Mouse (Mus musculus): Measurements from ENCODE around the gene 2010300C02Rik. TPM values are rescaled to one million over a fixed set of nuclear protein-coding genes. Genes with fewer than 3 reads are reported as not detected.

Gene 2010300C02Rik
- total RNA-seq, 2 experiments from 2014 or later = 2.3 to 2.4 TPM

- no peak for DNase-seq
These were observed 52.5 kb downstream of the 2010300C02Rik start for GRCm38 (mm10) chr1:37667386-37667785.

DNA sequence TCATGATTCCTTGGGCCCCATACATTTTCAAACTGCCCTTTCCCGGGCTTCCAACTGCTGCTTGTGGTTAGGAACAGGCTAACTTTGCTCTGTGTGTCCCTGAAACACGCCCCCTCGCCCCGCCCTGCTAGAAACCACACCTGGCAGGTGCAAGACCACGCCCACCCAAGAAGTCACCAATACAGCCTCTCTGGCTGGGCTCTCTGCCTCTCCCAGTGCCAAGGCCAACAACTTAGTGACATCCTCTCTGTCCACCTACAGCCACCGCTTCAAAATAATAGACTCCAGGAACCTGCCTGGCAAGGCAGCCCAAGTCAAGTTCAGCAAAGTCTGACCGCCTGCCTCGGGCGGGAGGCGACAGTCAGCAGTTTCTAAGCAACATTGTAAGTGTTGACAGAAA is 53.3 kb downstream of the 2010300C02Rik start:
- DNase-seq = no peak

DNA sequence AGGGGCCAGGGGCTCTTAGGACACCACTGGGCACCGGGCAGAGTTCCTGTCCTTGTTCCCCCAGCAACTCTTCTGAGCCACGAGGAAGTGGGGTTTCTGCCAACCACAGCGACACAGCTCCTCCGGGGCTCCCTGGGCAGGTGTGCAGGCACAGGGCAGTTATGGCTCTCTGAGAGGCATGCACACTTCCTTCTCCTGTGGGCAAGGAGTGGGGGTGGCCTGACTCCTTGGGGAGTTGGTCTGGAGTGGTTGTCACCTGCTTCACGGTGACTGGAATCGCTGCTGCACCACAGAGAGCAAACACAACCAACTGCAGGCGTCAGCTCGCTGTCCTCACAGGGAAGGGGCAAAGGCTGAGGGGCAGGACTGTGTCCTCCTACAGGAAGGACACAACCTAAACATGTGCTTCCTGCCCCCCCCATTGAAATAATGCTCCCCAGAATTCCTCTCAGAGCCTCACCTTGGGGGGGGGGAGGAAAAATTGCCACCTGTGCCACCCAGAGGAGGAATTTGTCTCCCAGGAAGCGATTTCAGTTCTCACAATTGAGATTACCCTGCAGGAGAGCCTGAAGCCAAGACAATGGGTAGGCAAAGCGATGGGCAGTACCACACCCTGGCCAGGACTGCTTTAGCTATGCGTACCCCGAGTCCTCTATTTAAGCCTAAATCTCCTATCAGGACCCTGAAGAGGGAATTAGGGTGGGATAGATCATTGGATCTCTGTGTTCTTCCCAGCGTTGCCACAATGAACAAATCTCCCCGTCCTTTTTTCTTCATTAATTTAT is 54.2 kb downstream of the 2010300C02Rik start:
- DNase-seq = no peak

DNA sequence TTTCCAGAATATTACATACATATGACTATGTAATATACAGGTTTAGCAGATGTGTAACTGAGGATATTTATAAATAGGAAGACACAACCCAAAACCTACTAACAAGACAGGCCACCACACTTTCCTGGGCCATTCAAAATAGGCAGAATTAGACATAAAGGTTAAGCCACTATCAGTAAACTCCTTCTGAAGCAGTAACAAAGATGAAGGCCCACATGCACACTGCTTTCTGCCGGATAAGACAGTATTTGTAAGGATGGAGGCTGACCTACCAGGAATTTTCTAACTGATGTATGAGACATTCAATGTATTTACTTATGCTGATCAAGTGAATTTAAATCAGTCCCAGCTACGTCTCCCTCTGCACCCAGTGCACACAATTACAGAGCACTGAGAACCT is 55.4 kb downstream of the 2010300C02Rik start:
- DNase-seq = no peak

- no peak for DNase-seq
These were observed 56.3 kb downstream of the 2010300C02Rik start for GRCm38 (mm10) chr1:37663606-37664005.

DNA sequence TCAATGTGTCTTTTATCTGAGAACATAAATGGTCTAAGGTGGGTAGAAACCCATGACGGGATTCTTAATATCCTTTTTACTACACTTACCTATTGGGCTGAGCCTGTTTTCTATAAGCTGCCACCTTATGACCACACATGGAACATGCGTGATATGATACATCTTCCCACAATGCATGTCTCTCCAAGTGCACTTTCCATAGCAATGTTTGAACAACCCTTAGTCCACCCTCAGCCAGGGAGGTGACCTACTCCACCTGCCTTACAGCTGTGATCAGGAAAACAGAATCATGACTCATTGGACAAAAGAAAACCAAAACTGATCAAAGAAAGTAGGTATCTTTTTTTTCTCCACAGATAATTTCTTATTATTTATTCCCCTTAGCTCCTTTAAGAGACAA is 63.9 kb downstream of the 2010300C02Rik start:
- DNase-seq = no peak

- no peak for DNase-seq
These were observed 65.9 kb downstream of the 2010300C02Rik start for GRCm38 (mm10) chr1:37653992-37654391.

DNA sequence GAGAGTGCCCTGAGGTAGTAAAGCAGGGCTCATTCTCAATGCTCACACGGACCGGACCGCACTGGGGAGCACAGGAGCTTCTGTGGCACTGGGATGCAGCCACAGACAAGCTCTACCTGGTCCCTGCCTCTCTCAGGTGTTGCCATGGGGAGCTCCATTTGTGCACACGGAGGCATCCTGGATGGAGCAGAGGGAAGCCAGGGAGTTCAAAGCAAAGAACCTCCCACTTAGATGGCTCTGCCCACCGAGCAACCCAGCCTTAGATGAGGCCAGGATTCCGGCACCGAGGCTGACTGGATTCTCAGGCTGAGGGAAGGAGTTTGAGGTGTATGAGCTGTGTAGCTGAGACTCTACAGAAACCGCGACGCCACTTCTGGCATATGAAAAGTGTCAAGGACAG is 72.8 kb downstream of the 2010300C02Rik start:
- no peak for DNase-seq

GRCm38 (mm10) chr1:37644501-37644900 is 75.4 kb downstream of the 2010300C02Rik start:
- DNase-seq = no peak

GRCm38 (mm10) chr1:37643794-37644365 is 76.0 kb downstream of the 2010300C02Rik start:
- DNase-seq = no peak

DNA sequence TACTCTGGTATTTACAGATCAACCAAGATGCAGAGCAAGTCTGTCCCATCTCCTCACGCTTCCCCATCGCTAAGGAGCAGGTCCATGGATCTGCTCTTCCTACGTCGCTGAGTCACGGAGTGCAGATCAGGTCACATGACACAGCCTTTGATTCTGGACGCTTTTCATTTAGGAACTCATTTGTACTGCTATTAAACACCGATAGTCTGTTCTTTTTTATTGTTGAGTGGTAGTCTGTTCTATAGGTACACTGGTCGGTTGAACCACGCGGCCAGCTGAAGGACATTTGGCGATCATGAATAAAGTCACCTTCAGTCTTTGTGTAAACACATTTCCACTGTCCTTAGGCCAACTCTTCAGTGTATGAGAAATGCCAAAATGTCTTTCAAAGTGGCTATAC is 78.5 kb downstream of the 2010300C02Rik start:
- DNase-seq = no peak

DNA sequence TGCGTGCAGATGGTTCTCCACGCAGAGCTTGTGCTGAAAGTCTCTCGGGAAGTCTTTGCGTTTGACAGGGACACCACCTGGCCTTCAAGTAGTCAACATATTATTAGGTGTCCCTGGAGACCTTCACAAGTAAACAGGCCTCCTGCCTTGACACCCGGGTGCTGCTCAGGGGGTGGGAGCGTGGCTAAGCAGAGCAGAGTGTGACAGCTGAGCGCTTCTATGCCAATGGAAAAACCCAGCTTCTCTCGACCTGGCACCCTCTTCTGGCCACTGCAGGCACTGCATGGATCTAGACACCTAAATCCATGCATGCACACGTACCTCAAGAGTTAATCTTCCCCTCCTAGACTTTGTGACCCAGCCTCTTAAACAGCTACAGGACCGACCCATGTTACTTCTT is 80.8 kb downstream of the 2010300C02Rik start:
- peak; percentile 83 for DNase-seq

DNA sequence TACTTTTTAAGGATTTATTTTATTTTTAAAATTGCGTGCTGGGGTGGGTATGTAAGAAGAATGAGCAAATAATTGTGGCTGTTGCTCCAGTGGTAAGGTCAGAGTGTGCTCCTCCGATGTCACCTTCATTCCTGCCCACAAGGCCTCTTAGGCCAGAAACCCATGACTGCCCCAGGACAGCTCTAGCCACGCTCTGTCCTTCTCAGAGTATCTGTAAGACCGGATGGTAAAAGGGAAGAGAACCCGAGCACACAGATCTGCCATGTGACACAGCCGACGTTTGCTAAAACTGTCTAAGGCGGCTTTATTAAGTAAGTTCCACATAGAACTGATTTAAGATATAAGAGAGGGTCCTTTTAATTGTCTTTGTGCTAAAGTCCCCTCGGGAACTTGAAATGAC is 81.3 kb downstream of the 2010300C02Rik start:
- DNase-seq = no peak

GRCm38 (mm10) chr1:37637571-37637970 is 82.3 kb downstream of the 2010300C02Rik start:
- DNase-seq = no peak

DNA sequence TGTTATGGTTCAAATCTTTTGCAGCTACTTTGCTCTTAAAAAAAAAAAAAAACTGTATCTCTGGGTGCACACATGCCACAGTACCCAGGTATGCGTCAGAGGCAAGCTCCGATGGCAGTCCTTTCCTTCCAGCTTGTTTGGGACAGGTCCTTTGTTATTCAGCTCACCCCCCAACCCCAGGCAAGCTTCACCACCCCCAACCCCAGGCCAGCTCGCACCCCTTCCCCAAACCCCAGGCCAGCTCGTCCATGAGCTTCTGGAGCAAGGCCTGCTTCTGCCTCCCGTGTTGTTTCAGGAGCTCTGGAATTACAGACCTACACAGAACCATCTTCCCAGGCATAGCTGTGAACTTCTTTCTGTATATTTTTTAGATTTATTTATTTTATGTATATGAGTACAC is 83.1 kb downstream of the 2010300C02Rik start:
- DNase-seq = no peak

GRCm38 (mm10) chr1:37636169-37636568 is 83.7 kb downstream of the 2010300C02Rik start:
- peak; percentile 35 to 46 for DNase-seq

- DNase-seq = no peak
These were observed 84.2 kb downstream of the 2010300C02Rik start for GRCm38 (mm10) chr1:37635716-37636115.

DNA sequence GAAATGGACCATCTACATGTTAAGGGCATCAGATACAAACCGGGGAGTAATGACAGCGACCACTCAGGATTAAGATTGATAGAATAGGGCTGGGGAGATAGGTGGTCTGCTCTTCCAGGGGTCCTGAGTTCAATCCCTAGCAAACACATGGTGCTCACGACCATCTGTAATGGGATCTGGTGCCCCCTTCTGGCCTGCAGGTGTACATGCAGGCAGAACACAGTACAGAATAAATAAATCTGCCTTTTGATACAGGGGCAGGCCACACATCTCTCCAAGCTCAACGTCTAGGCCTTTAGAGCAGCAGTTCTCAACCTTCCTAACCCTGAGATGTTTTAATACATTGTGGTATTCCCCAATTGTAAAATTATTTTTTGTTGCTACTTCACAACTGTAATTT is 85.2 kb downstream of the 2010300C02Rik start:
- DNase-seq = peak; percentile 43 to 66

- DNase-seq = no peak
These were observed 86.4 kb downstream of the 2010300C02Rik start for GRCm38 (mm10) chr1:37633516-37633915.

DNA sequence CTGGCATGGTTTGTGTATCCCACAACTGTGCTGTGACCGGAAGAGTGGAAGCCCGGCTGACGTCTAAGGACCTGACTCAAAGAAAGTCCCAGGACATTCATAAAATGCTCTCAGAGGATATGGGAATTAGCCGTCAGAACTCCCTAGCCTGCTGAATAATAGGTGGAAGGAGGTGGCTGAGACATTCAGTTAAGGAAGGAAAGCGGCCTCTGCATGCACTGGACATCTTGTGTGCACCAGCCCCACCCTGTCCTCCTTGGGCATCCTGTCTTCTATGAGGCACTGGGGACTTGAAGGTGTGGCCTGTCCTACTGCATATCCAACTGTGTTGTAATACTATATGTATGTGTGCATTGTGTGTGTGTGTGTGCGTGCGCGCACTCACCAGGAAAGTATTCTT is 87.5 kb downstream of the 2010300C02Rik start:
- no peak for DNase-seq

- peak in 1 of 2 experiments; percentile 39 for DNase-seq
These were observed 88.4 kb downstream of the 2010300C02Rik start for GRCm38 (mm10) chr1:37631456-37631855.

GRCm38 (mm10) chr1:37630412-37631210 is 89.3 kb downstream of the 2010300C02Rik start:
- DNase-seq = no peak

- no peak for DNase-seq
These were observed 90.0 kb downstream of the 2010300C02Rik start for GRCm38 (mm10) chr1:37629876-37630275.
